Mouse (Mus musculus) frontal cortex, postnatal 36 days (tissue): Measurements from ENCODE around the gene Gm4792.

Experiments
- DNase-seq, 2 experiments: peaks; one replicate each; pipeline ENCODE4 v3.0.0; 2022; ENCODE audit warnings: low spot score in 2 of 2

Gm4792 gene

DNA sequence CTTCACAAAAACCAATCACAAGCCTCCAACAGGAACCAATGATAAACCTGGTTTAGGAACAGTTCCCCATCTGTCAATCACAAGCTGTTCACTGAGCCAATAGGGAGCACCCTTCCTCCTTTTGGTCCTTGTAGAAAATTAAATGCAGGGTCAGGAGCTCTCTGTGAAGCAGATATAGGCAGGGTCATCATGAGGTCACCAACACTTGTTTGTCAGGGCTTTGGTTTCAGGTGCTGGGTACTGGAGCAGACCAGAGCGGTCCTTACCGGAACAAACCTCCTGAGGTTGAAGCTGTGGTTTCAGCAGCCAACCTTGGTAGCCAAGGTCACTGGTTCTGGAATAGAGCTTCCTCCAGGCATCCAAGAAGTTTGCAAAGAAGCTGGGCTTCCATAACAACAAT is 798 bp upstream of the Gm4792 start:
- no peak for DNase-seq

- no peak for DNase-seq
Measured at GRCm38 (mm10) chr10:94295923-94296605, 2.4 kb downstream of the Gm4792 start.

GRCm38 (mm10) chr10:94294933-94295750 is 3.4 kb downstream of the Gm4792 start:
- DNase-seq, result no peak

GRCm38 (mm10) chr10:94294437-94294836 is 4.1 kb downstream of the Gm4792 start:
- DNase-seq, result no peak

GRCm38 (mm10) chr10:94282797-94283196 is 15.7 kb downstream of the Gm4792 start:
- DNase-seq, result no peak

DNA sequence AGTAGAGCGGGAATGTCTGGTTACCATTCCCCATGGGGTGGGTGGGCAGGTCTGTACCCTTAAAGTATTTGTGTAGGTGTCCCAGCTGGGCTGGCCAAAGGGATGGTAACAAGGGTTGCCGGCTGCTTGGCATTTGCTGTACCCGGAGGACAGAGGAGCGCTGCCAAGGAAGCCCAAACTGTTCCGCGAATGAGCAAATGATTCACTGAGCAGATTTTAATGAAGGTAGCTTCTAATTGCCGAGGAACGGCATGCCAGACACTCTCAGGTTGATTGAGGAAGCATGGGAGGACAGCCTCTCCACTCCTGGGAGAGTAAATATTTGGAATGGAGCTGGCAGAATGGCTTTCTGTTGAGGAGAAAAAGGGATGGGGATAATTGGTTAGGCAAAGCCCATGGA is 16.3 kb downstream of the Gm4792 start:
- no peak for DNase-seq

DNA sequence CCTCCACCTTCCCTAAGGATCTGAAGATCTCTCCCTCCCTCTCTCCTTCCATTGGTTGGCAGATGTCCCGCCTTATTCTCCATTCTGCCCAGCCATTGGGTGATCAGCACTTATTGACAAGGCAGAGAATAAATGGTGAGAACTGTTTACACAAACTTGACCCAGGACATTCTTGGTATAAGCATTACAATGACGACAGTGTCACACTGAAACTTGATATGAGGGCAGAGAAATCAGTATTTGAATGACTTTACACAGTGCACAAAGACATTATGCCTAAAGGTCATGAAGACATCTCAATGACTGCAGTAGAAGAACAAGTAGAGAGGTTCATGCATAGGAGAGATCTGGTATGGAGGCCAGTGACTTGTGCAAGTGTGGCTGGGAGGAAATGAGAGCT is 22.0 kb downstream of the Gm4792 start:
- no peak for DNase-seq

DNA sequence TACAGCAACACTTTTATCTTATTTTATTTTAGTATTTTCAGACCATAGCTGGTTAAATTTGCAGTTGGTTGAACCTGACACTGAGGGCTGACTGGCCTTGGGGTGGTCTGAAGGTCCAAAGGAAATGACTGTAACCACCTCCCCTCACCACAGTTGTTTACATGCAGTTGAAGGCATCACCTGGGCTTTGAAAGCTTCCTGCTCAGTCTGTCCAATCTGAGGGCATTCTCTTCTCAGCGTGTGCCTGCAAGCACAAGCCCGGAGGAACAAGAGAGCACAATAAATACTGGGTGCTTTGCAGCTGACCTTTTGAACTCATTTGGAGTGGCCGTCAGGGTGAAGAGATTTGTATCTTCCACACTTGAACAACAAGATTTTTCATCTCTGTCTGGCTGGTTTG is 23.2 kb downstream of the Gm4792 start:
- no peak for DNase-seq

DNA sequence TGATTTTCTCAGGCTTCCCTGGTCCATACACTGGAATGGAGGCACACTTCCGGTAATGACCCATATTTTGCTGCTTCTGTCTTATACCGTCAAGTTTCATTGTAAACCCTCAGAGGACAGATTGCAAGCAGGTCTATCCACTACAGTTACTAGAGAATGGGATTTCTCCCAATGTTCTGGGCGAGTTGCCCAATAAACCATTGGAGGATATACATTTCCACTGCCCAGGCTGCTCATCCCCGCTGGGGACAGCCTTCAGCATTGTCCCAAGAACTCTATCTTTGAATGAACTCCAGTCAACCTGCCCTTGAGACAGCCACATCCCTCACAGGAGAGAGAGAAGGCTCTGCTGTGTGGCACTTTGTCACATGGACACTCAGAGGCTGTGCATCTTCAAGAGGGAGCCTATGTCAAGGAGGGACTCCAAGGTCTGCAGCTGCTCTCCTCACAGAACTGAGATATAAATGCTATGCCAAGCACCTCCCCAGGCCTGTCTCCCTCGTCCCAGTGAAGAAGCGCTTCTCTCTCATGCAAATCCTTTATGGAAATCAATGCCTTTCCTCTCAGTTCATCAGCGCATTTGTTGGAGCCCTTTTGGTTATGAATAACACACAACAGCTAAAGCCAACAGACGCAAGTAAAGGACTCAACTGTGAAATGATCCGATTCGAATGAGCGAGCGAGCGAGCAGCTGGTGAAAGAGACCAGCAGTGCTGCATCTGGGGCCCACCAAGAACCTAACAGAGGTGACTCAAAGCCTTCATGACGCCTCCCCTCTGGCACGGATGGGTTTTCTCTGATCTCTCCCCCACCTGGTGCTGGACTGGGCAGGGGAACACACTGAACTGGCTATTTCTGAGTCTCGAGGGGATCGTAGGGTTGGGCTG is 32.6 kb downstream of the Gm4792 start:
- DNase-seq, result no peak

- DNase-seq, result no peak
Measured at GRCm38 (mm10) chr10:94263211-94263610, 35.3 kb downstream of the Gm4792 start.

DNA sequence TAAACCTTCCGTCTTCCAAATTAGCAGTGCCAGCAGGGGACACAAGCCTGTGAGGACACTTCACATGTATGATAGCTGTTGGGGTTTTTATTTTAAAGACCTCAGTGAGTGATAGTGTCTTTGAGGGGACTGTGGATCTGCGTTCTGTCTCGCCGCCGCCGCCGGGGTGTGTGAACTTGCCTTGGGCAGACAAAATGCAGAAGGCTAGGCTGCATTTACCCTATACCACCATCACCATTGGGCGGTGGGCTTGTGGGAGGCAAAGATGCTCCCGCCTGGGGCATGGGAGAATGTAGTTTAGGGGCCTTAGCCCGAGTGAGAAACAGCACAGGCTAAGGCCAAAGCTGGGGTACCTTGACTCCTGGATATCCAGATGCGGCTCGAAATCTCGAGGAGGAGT is 35.9 kb downstream of the Gm4792 start:
- DNase-seq, result no peak

DNA sequence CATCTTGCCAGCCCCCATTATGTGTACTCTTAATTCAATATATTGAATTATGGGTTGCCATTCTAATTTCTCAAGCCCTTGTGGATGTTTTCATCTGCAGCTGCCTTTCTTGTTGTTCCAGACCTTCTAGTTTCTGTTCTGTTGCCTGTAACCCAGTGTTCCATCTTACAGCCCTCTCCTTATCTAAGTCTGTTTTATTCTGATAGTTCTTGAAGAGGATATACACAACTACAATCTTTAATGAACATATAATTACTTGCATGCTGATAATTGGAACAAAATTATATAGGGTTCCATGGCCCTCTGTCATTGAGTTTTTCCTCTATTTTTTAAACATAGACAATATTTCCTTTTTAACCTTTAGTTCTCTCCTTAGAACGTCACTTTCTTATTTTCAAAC is 38.0 kb downstream of the Gm4792 start:
- DNase-seq, result no peak

DNA sequence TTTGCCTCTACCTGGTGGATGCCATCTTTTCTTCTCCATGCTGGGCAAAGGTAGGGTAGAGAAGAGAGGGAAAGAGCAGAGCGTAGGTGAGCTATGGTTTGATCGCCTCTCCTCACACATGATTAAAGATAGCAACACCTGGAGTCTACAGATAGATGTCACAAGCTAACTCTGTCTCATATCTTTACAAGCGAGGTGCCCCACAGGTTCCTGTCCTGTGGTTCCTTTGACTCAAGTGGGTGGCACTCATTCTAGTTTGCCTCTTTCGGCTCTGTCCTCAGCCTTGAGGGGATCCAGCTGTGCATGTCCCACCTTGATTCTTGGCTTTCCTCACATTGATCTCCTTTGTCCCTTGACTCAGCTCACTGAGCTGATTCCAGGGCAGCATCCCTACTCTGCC is 42.0 kb downstream of the Gm4792 start:
- no peak for DNase-seq

DNA sequence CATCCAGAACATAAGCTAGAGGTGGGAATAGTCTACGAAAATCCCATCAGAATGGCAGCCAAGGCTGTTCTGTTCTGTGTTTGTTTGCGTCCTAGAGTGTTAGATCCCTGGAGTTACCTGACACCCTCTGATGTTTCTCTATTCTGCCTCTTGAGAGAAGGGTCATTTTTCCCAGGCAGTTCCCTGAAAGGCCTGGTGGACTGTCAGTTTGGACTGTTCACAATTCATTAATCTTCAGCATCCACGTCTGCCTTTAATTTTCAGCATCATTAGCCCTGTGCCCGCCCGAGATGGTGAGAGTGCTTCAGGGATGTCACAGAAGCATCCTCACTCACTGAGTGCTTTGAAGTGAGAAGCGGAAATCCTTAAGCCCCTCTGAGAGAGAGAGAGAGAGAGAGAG is 42.8 kb downstream of the Gm4792 start:
- DNase-seq, result no peak

GRCm38 (mm10) chr10:94254766-94255165 is 43.7 kb downstream of the Gm4792 start:
- no peak for DNase-seq

GRCm38 (mm10) chr10:94253260-94253807 is 45.2 kb downstream of the Gm4792 start:
- no peak for DNase-seq

GRCm38 (mm10) chr10:94249575-94250456 is 48.7 kb downstream of the Gm4792 start:
- no peak for DNase-seq

DNA sequence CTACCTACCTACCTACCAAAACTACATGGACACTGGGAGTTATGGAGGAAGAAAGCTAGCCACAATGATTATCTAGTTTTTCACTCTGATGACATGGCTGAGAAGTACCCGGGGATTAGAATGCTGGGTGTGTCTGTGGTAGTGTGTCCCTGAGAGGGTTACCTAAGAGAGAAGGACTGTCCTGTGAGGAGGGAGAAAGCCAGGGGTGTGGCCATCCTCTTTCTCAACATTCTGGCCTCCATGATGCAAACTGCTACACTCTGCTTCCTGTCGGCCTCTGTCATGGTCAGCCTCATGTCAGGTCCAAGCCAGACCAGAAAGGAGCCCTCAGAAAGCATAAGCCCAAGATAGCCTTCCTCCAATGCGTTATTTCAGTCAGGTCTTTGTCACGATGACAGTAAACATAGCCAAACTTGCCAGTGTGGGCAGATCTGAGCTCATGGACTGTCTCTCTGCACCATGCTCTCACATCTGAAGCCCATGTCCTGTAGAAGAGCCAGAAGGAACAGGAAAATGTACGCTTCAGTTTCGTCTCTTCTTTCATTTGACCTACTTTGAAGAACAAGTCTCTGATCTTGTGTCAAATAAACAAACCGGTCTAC is 50.7 kb downstream of the Gm4792 start:
- DNase-seq, result no peak
